Mouse (Mus musculus) kidney, adult 2 months (tissue): ENCODE results near the gene Primpol.

Experiments used
- CTCF ChIP-seq: fragments of 200-500 bp; conservative IDR thresholded peaks from 2 replicates; pipeline ENCODE4 v1.5.1; 2011; ENCODE audit warnings: low read depth, mild to moderate bottlenecking, control low read depth, low read length, moderate library complexity, mixed read lengths; ENCODE audit not compliant: insufficient read depth, insufficient read length
- POLR2A ChIP-seq: fragments of 200-500 bp; IDR thresholded peaks from one replicate; pipeline ENCODE4 v1.6.1; 2011; ENCODE audit warnings: low read depth, low read length, control low read depth

- no peak for TF ChIP-seq CTCF
- no peak for TF ChIP-seq POLR2A
Measured at GRCm38 (mm10) chr8:46648421-46648820, 31.4 kb upstream of the Primpol start.
